9 mouse cellular contexts compared by ENCODE assay signal in genomic region chr8:70439848-70440179, GRCm38 (mm10). TPM values are rescaled to one million over a fixed set of nuclear protein-coding genes. Genes with fewer than 3 reads are reported as not detected.
DNase-seq lines count a peak whose midpoint lies in the region; ATAC-seq and TF ChIP-seq lines count a peak whose summit lies in the region.
"Had no signal": no experiment of that assay in that cellular context is flagged by ENCODE, and none has a peak within 500 bp of the region (broad histone marks: within the 10 kb centered on the region; RNA-seq: fewer than 3 reads in every experiment).

No protein-coding gene starts in this region.

- H3K9ac ChIP-seq in lung, embryonic 14.5 days = peak overlapping the region; percentile 46
- peak overlapping the region; percentile 69 for H3K9ac ChIP-seq in embryonic facial prominence, embryonic 14.5 days (ENCODE audit: low read depth, low read length)
- H3K9ac ChIP-seq in intestine, embryonic 16.5 days (ENCODE audit: low read depth, low read length) = peak overlapping the region; percentile 69
- peak overlapping the region; percentile 74 for H3K9ac ChIP-seq in neural tube, embryonic 13.5 days

- peak overlapping the region; percentile 78 for H3K4me2 ChIP-seq in lung, embryonic 14.5 days
- peak overlapping the region; percentile 90 for H3K4me2 ChIP-seq in embryonic facial prominence, embryonic 14.5 days (ENCODE audit: low read depth, low read length)
- H3K4me2 ChIP-seq in intestine, embryonic 16.5 days (ENCODE audit: low read depth, low read length) = peak overlapping the region; percentile 81
- peak overlapping the region; percentile 69 for H3K4me2 ChIP-seq in neural tube, embryonic 13.5 days

- H3K4me3 ChIP-seq in lung, embryonic 14.5 days (ENCODE audit: low read depth, low read length) = peak overlapping the region; percentile 67
- H3K4me3 ChIP-seq in embryonic facial prominence, embryonic 14.5 days (ENCODE audit: low read depth, low read length) = peak overlapping the region; percentile 73
- peak overlapping the region; percentile 66 for H3K4me3 ChIP-seq in intestine, embryonic 16.5 days (ENCODE audit: low read length)
- H3K4me3 ChIP-seq in neural tube, embryonic 13.5 days = peak overlapping the region; percentile 65

- H3K36me3 ChIP-seq in lung, embryonic 14.5 days (ENCODE audit: insufficient read depth) = 0 out of 2 replicates have a peak, but pooled peaks cover 7% of the 10 kb centered on the region
- 0 out of 2 replicates have a peak, but pooled peaks cover 4% of the 10 kb centered on the region for H3K36me3 ChIP-seq in embryonic facial prominence, embryonic 14.5 days (ENCODE audit: control insufficient read depth, insufficient read depth, low read length)
- H3K36me3 ChIP-seq in intestine, embryonic 16.5 days (ENCODE audit: control insufficient read depth, insufficient read depth, low read length) = no peaks in the 10 kb centered on the region
- H3K36me3 ChIP-seq in neural tube, embryonic 13.5 days = no peaks in the 10 kb centered on the region

- no peaks in the 10 kb centered on the region for H3K27me3 ChIP-seq in lung, embryonic 14.5 days (ENCODE audit: insufficient read depth, low read length)
- H3K27me3 ChIP-seq in embryonic facial prominence, embryonic 14.5 days (replicated peaks; ENCODE audit: control insufficient read depth, insufficient read depth, low read length) = no peaks in the 10 kb centered on the region
- H3K27me3 ChIP-seq in intestine, embryonic 16.5 days (replicated peaks; ENCODE audit: control insufficient read depth, insufficient read depth, low read length) = no peaks in the 10 kb centered on the region
- H3K27me3 ChIP-seq in neural tube, embryonic 13.5 days = no peaks in the 10 kb centered on the region; the same call in 1 of the 2 replicates

- no peak for DNase-seq in lung, embryonic 14.5 days
- DNase-seq in lung, postnatal 14 days = no peak
- no peak for DNase-seq in embryonic facial prominence, embryonic 14.5 days (ENCODE audit: low spot score)
- DNase-seq in cerebellum, postnatal 10 days = no peak
- no peak for DNase-seq in layer of hippocampus, postnatal 10 days (ENCODE audit: low spot score in 2 of 2)

- WGBS in lung, embryonic 14.5 days = 4% methylated on average over 7 of the region's 7 CpGs
- 6% methylated on average over 7 of the region's 7 CpGs for WGBS in embryonic facial prominence, embryonic 14.5 days
- WGBS in intestine, embryonic 16.5 days = 1% methylated on average over 7 of the region's 7 CpGs
- 7% methylated on average over 7 of the region's 7 CpGs for WGBS in neural tube, embryonic 13.5 days

- ATAC-seq in lung, embryonic 14.5 days (ENCODE audit: insufficient read depth) = no peak
- ATAC-seq in embryonic facial prominence, embryonic 14.5 days (ENCODE audit: low read depth) = no peak
- no peak for ATAC-seq in intestine, embryonic 16.5 days
- peak; percentile 80 for ATAC-seq in neural tube, embryonic 13.5 days (ENCODE audit: low read depth)
- ATAC-seq in megakaryocyte-erythroid progenitor cell, adult 5-6 weeks (replicated peaks; ENCODE audit: low FRiP score, low TSS enrichment, poor library complexity, severe bottlenecking) = no peak

- peaks cover 3% of the 10 kb centered on the region for H3K4me1 ChIP-seq in lung, embryonic 14.5 days (ENCODE audit: insufficient read depth)
- H3K4me1 ChIP-seq in embryonic facial prominence, embryonic 14.5 days (ENCODE audit: control insufficient read depth, insufficient read depth, low read length) = peaks cover 12% of the 10 kb centered on the region
- peaks cover 10% of the 10 kb centered on the region for H3K4me1 ChIP-seq in intestine, embryonic 16.5 days (ENCODE audit: control insufficient read depth, insufficient read depth, low read length)
- H3K4me1 ChIP-seq in neural tube, embryonic 13.5 days (replicated peaks) = peaks cover 29% of the 10 kb centered on the region

- H3K9me3 ChIP-seq in lung, embryonic 14.5 days (ENCODE audit: low read depth, low read length) = no peaks in the 10 kb centered on the region
- no peaks in the 10 kb centered on the region for H3K9me3 ChIP-seq in embryonic facial prominence, embryonic 14.5 days (ENCODE audit: control insufficient read depth, low read length)
- no peaks in the 10 kb centered on the region for H3K9me3 ChIP-seq in intestine, embryonic 16.5 days (ENCODE audit: control insufficient read depth, low read length)
- H3K9me3 ChIP-seq in neural tube, embryonic 13.5 days = no peaks in the 10 kb centered on the region

- peak overlapping the region; percentile 65; the same call in 1 of the 2 replicates for H3K27ac ChIP-seq in lung, embryonic 14.5 days (ENCODE audit: low read depth)
- peak overlapping the region; percentile 74; the same call in 1 of the 2 replicates for H3K27ac ChIP-seq in embryonic facial prominence, embryonic 14.5 days (replicated peaks; ENCODE audit: low read depth, low read length)
- peak overlapping the region; percentile 43; the same call in 1 of the 2 replicates for H3K27ac ChIP-seq in intestine, embryonic 16.5 days (ENCODE audit: low read length)
- peak overlapping the region; percentile 80 for H3K27ac ChIP-seq in neural tube, embryonic 13.5 days (replicated peaks)

- TF ChIP-seq CTCF in lung, embryonic 14.5 days (IDR thresholded peaks at IDR 0.05; ENCODE audit: low read depth) = no peak

RNA-seq across cellular contexts. Expression of gene Crtc1, which starts 0.4 kb away (rescaled TPM):
- polyA plus RNA-seq in lung, embryonic 14.5 days (2014; fragmentation: Nextera tagmentation; extraction: Ambion mirVana) = 15.5 and 21.8 TPM in 2 replicates
- polyA plus RNA-seq in embryonic facial prominence, embryonic 14.5 days (2014; fragmentation: Nextera tagmentation; extraction: Ambion mirVana) = 19.3 and 22.1 TPM in 2 replicates
- polyA plus RNA-seq in intestine, embryonic 16.5 days (2015; fragmentation: Nextera tagmentation; extraction: Ambion mirVana) = 12.9 and 16.4 TPM in 2 replicates
- polyA plus RNA-seq in neural tube, embryonic 13.5 days (2015; fragmentation: Nextera tagmentation; extraction: Ambion mirVana) = 33.7 and 35.9 TPM in 2 replicates
- total RNA-seq in layer of hippocampus, postnatal 10 days (2021) = 100 to 1,000 TPM; 103 to 114 TPM
- total RNA-seq in megakaryocyte-erythroid progenitor cell, adult 5-6 weeks (2014; fragmentation: Nextera tagmentation) = 15.6 and 21.7 TPM in 2 replicates
- 1.1 and 1.3 TPM in 2 replicates for total RNA-seq in megakaryocyte-erythroid progenitor cell, adult 5-6 weeks (2017)

RNA-seq across cellular contexts. Expression of gene Klhl26, which starts 37.0 kb away (rescaled TPM):
- polyA plus RNA-seq in lung, embryonic 14.5 days (2014; fragmentation: Nextera tagmentation; extraction: Ambion mirVana) = 21.8 and 24.4 TPM in 2 replicates
- polyA plus RNA-seq in embryonic facial prominence, embryonic 14.5 days (2014; fragmentation: Nextera tagmentation; extraction: Ambion mirVana) = 18.7 and 21.5 TPM in 2 replicates
- polyA plus RNA-seq in intestine, embryonic 16.5 days (2015; fragmentation: Nextera tagmentation; extraction: Ambion mirVana) = 21.2 and 21.5 TPM in 2 replicates
- polyA plus RNA-seq in neural tube, embryonic 13.5 days (2015; fragmentation: Nextera tagmentation; extraction: Ambion mirVana) = 25.6 and 27.6 TPM in 2 replicates
- total RNA-seq in layer of hippocampus, postnatal 10 days (2021) = 10 to 100 TPM; 35.6 to 38.4 TPM
- total RNA-seq in megakaryocyte-erythroid progenitor cell, adult 5-6 weeks (2014; fragmentation: Nextera tagmentation) = 8.4 and 9.5 TPM in 2 replicates
- 6.0 and 8.2 TPM in 2 replicates for total RNA-seq in megakaryocyte-erythroid progenitor cell, adult 5-6 weeks (2017)

RNA-seq across cellular contexts. Expression of gene Tmem59l, which starts 47.3 kb away (rescaled TPM):
- 6.7 and 8.3 TPM in 2 replicates for polyA plus RNA-seq in lung, embryonic 14.5 days (2014; fragmentation: Nextera tagmentation; extraction: Ambion mirVana)
- polyA plus RNA-seq in embryonic facial prominence, embryonic 14.5 days (2014; fragmentation: Nextera tagmentation; extraction: Ambion mirVana) = 10.2 and 14.5 TPM in 2 replicates
- polyA plus RNA-seq in intestine, embryonic 16.5 days (2015; fragmentation: Nextera tagmentation; extraction: Ambion mirVana) = 2.9 and 3.3 TPM in 2 replicates
- 78.4 and 89.7 TPM in 2 replicates for polyA plus RNA-seq in neural tube, embryonic 13.5 days (2015; fragmentation: Nextera tagmentation; extraction: Ambion mirVana)
- total RNA-seq in layer of hippocampus, postnatal 10 days (2021) = 100 to 1,000 TPM; 174 to 175 TPM
- total RNA-seq in megakaryocyte-erythroid progenitor cell, adult 5-6 weeks (2014; fragmentation: Nextera tagmentation) = not detected in 2 replicates
- total RNA-seq in megakaryocyte-erythroid progenitor cell, adult 5-6 weeks (2017) = not detected in 2 replicates

RNA-seq across cellular contexts. Expression of gene Crlf1, which starts 53.1 kb away (rescaled TPM):
- 151 and 165 TPM in 2 replicates for polyA plus RNA-seq in lung, embryonic 14.5 days (2014; fragmentation: Nextera tagmentation; extraction: Ambion mirVana)
- polyA plus RNA-seq in embryonic facial prominence, embryonic 14.5 days (2014; fragmentation: Nextera tagmentation; extraction: Ambion mirVana) = 67.3 and 68.1 TPM in 2 replicates
- polyA plus RNA-seq in intestine, embryonic 16.5 days (2015; fragmentation: Nextera tagmentation; extraction: Ambion mirVana) = 1.6 and 1.7 TPM in 2 replicates
- polyA plus RNA-seq in neural tube, embryonic 13.5 days (2015; fragmentation: Nextera tagmentation; extraction: Ambion mirVana) = 3.6 and 4.6 TPM in 2 replicates
- 10 to 100 TPM; 21.3 to 22.0 TPM for total RNA-seq in layer of hippocampus, postnatal 10 days (2021)
- total RNA-seq in megakaryocyte-erythroid progenitor cell, adult 5-6 weeks (2014; fragmentation: Nextera tagmentation) = 0.30 and 2.3 TPM in 2 replicates
- total RNA-seq in megakaryocyte-erythroid progenitor cell, adult 5-6 weeks (2017) = not detected in 2 replicates
- total RNA-seq: adrenal gland, postnatal 14 days had no signal
